Mouse (Mus musculus) limb, embryonic 11.5 days (tissue): ENCODE measurements at regions not wholly inside any gene's neighbourhood (a gene's known extent, or its start where the extent isn't known, plus 50 kb on each side); places are given as distances from the start of the nearest gene placed in this dataset.

Experiments used
- ATAC-seq: fragments of 200-750 bp; cut with Nextera tagmentation; 2 replicates; pipeline ENCODE4 v1.8.0; 2017; ENCODE audit warnings: low read depth; ENCODE audit not compliant: insufficient number of reproducible peaks, low FRiP score, low TSS enrichment
- DNase-seq: peaks from one replicate; pipeline ENCODE4 v3.0.0-alpha.2; 2015; ENCODE audit warnings: low spot score
- H3K27ac ChIP-seq: fragments of 300-500 bp; sonication (generic); replicated peaks from 2 replicates; pipeline ENCODE4 v1.5.1; 2014; ENCODE audit warnings: low read depth, mild to moderate bottlenecking, low read length
- H3K27me3 ChIP-seq: fragments of 300-500 bp; sonication (generic); 2 replicates; pipeline ENCODE4 v1.6.1; 2014; ENCODE audit warnings: mild to moderate bottlenecking, low read length, mixed read lengths; ENCODE audit not compliant: control insufficient read depth, insufficient read depth
- H3K36me3 ChIP-seq: fragments of 300-500 bp; sonication (generic); 2 replicates; pipeline ENCODE4 v1.6.1; 2014; ENCODE audit warnings: mild to moderate bottlenecking, low read length, moderate library complexity, mixed read lengths; ENCODE audit not compliant: control insufficient read depth, insufficient read depth
- H3K4me1 ChIP-seq: fragments of 300-500 bp; sonication (generic); 2 replicates; pipeline ENCODE4 v1.6.1; 2014; ENCODE audit warnings: low read length, mixed read lengths; ENCODE audit not compliant: control insufficient read depth, insufficient read depth
- H3K4me2 ChIP-seq: fragments of 300-500 bp; sonication (generic); 2 replicates; pipeline ENCODE4 v1.6.1; 2014; ENCODE audit warnings: low read depth, mild to moderate bottlenecking, moderate library complexity; ENCODE audit not compliant: severe bottlenecking
- H3K4me3 ChIP-seq: fragments of 300-500 bp; sonication (generic); 2 replicates; pipeline ENCODE4 v1.5.1; 2014; ENCODE audit warnings: low read depth, low read length
- H3K9ac ChIP-seq: fragments of 300-500 bp; sonication (generic); 2 replicates; pipeline ENCODE4 v1.6.1; 2014; ENCODE audit warnings: mild to moderate bottlenecking, low read length
- H3K9me3 ChIP-seq: fragments of 300-500 bp; sonication (generic); 2 replicates; pipeline ENCODE4 v1.6.1; 2016; ENCODE audit warnings: low read length; ENCODE audit not compliant: control insufficient read depth
- WGBS: fragments of 180-500 bp; shearing (Covaris S2); extraction: QIAGEN DNeasy Blood & Tissue Kit; methylation state at CpG from one replicate; pipeline ENCODE4 v1.1.7; 2014; 5-methylcytosine and 5-hydroxymethylcytosine counted together

GRCm38 (mm10) chr12:9954178-9954888 is 384.4 kb downstream of the Osr1 start:
- Histone ChIP-seq H3K9ac (no peak overlapping the region), H3K27me3 (no peaks in the 10 kb centered on the region), H3K4me2 (no peak overlapping the region), H3K4me3 (no peak overlapping the region), H3K36me3 (no peaks in the 10 kb centered on the region), H3K4me1 (no peaks in the 10 kb centered on the region), H3K27ac (no peak overlapping the region), H3K9me3 (no peaks in the 10 kb centered on the region)
- WGBS, result 58% methylated on average over 6 of the region's 6 CpGs
- DNase-seq, result no peak
- no peak for ATAC-seq

DNA sequence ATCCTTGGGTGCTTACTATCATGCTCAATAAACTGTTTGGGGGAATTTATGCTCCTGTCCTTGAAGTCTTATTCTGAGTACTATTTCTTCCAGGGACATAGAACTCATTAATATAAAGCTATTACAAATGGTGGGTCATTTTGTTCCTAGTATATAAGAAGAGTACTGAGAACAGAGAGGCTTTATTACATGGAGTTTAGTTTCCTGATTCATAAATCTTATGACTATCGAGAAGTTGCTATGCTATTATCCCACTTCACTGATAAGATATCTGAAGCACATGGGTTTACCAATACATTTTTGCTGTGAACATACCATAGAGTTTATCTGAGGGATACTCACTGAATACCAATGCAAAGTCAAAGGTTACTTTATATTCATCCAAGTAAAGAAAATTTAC is 399.5 kb downstream of the Osr1 start:
- Histone ChIP-seq H3K9me3 (no peaks in the 10 kb centered on the region), H3K4me1 (no peaks in the 10 kb centered on the region), H3K4me2 (no peak overlapping the region), H3K4me3 (no peak overlapping the region), H3K36me3 (no peaks in the 10 kb centered on the region), H3K27ac (no peak overlapping the region), H3K9ac (no peak overlapping the region), H3K27me3 (no peaks in the 10 kb centered on the region)
- DNase-seq, result no peak
- no peak for ATAC-seq
- WGBS, result 94% methylated on average over 1 of the region's 1 CpGs

- no peak overlapping the region for H3K4me3 ChIP-seq
- H3K36me3 ChIP-seq, result no peaks in the 10 kb centered on the region
- H3K9ac ChIP-seq, result no peak overlapping the region
- H3K4me2 ChIP-seq, result no peak overlapping the region
- no peaks in the 10 kb centered on the region for H3K27me3 ChIP-seq
- whole genome bisulfite sequencing, result 89% methylated on average over 2 of the region's 2 CpGs
- H3K27ac ChIP-seq, result no peak overlapping the region
- DNase-seq (no peak), ATAC-seq (no peak)
- H3K9me3 ChIP-seq, result no peaks in the 10 kb centered on the region
- H3K4me1 ChIP-seq, result no peaks in the 10 kb centered on the region
These were observed 399.0 kb upstream of the Nt5c1b start for GRCm38 (mm10) chr12:9970771-9971170.

GRCm38 (mm10) chr12:9978494-9979112 is 391.2 kb upstream of the Nt5c1b start:
- DNase-seq, result no peak

DNA sequence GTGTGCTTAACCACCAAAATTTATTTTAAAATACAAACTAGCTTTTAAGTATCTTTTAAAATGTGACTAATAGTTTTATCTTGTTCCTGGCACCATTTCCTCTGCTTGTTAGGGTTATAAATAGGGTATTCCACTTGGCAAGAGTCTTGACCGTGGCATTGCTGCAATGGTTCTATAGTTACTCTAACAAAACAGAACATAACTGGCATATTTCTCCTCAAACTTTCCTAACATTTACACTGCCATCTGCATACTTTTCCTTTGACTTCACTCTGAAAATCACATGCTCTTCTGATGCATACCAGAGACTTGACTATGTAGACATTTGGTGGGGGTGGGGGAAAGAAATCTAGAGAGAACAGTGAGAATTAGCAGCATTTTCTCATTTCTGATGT is 390.7 kb upstream of the Nt5c1b start:
- 84% methylated on average over 1 of the region's 1 CpGs for WGBS
- DNase-seq, result no peak
- H3K9me3 ChIP-seq, result no peaks in the 10 kb centered on the region
- H3K4me3 ChIP-seq, result no peak overlapping the region
- H3K4me2 ChIP-seq, result no peak overlapping the region
- no peak overlapping the region for H3K27ac ChIP-seq
- H3K36me3 ChIP-seq, result no peaks in the 10 kb centered on the region
- H3K27me3 ChIP-seq, result no peaks in the 10 kb centered on the region
- ATAC-seq, result no peak
- no peak overlapping the region for H3K9ac ChIP-seq
- no peaks in the 10 kb centered on the region for H3K4me1 ChIP-seq

More at GRCm38 (mm10) chr12:9978494-9979112, 391.2 kb upstream of the Nt5c1b start:
- Histone ChIP-seq H3K9ac (no peak overlapping the region), H3K27me3 (no peaks in the 10 kb centered on the region), H3K4me1 (no peaks in the 10 kb centered on the region), H3K4me2 (no peak overlapping the region), H3K4me3 (no peak overlapping the region), H3K36me3 (no peaks in the 10 kb centered on the region), H3K27ac (no peak overlapping the region), H3K9me3 (no peaks in the 10 kb centered on the region)
- WGBS, result 60% methylated on average over 3 of the region's 3 CpGs
- no peak for ATAC-seq

- no peak overlapping the region for H3K9ac ChIP-seq
- H3K9me3 ChIP-seq, result no peaks in the 10 kb centered on the region
- H3K4me3 ChIP-seq, result no peak overlapping the region
- DNase-seq (no peak), ATAC-seq (no peak)
- no peaks in the 10 kb centered on the region for H3K27me3 ChIP-seq
- 100% methylated on average over 1 of the region's 1 CpGs for WGBS
- no peak overlapping the region for H3K4me2 ChIP-seq
- H3K36me3 ChIP-seq, result no peaks in the 10 kb centered on the region
- no peaks in the 10 kb centered on the region for H3K4me1 ChIP-seq
- H3K27ac ChIP-seq, result no peak overlapping the region
These were observed 378.5 kb upstream of the Nt5c1b start for GRCm38 (mm10) chr12:9991305-9991704.

- peaks cover 15% of the 10 kb centered on the region for H3K4me1 ChIP-seq
- no peak overlapping the region for H3K27ac ChIP-seq
- H3K4me2 ChIP-seq, result no peak overlapping the region
- H3K36me3 ChIP-seq, result no peaks in the 10 kb centered on the region
- DNase-seq (no peak), ATAC-seq (no peak)
- WGBS, result 57% methylated on average over 3 of the region's 3 CpGs
- no peak overlapping the region for H3K9ac ChIP-seq
- no peak overlapping the region for H3K4me3 ChIP-seq
- H3K9me3 ChIP-seq, result no peaks in the 10 kb centered on the region
- H3K27me3 ChIP-seq, result no peaks in the 10 kb centered on the region
These were observed 374.1 kb upstream of the Nt5c1b start for GRCm38 (mm10) chr12:9995670-9996069.

GRCm38 (mm10) chr12:9996455-9997189 is 373.2 kb upstream of the Nt5c1b start:
- no peaks in the 10 kb centered on the region for H3K9me3 ChIP-seq
- H3K27ac ChIP-seq, result no peak overlapping the region
- no peaks in the 10 kb centered on the region for H3K36me3 ChIP-seq
- DNase-seq (no peak), ATAC-seq (no peak)
- no peaks in the 10 kb centered on the region for H3K27me3 ChIP-seq
- peaks cover 15% of the 10 kb centered on the region for H3K4me1 ChIP-seq
- WGBS, result 61% methylated on average over 5 of the region's 5 CpGs
- H3K4me3 ChIP-seq, result no peak overlapping the region
- H3K4me2 ChIP-seq, result no peak overlapping the region
- H3K9ac ChIP-seq, result no peak overlapping the region
